Mouse (Mus musculus) heart, embryonic 16.5 days (tissue): Measurements from ENCODE around the gene Gm17727. TPM values are rescaled to one million over a fixed set of nuclear protein-coding genes. Genes with fewer than 3 reads are reported as not detected.
"Not testable (repeated sequence)": the region's sequence is repeated elsewhere in the genome, so short reads cannot be mapped to it uniquely, and the experiment has no call there.

ENCODE experiments used
- ATAC-seq: fragments of 200-750 bp; cut with Nextera tagmentation; replicated peaks from 2 replicates; pipeline ENCODE4 v1.8.0; 2017; ENCODE audit warnings: moderate number of reproducible peaks; ENCODE audit not compliant: insufficient read depth, low FRiP score; ENCODE audit errors: extremely low read depth
- H3K27ac ChIP-seq: fragments of 300-500 bp; sonication (generic); 2 replicates; pipeline ENCODE4 v1.5.1; 2014; ENCODE audit warnings: mild to moderate bottlenecking, low read length, control low read depth, moderate library complexity
- H3K27me3 ChIP-seq: fragments of 300-500 bp; sonication (generic); 2 replicates; pipeline ENCODE4 v1.6.1; 2014; ENCODE audit warnings: low read length, mixed read lengths; ENCODE audit not compliant: control insufficient read depth, insufficient read depth
- H3K36me3 ChIP-seq: fragments of 300-500 bp; sonication (generic); 2 replicates; pipeline ENCODE4 v1.6.1; 2014; ENCODE audit not compliant: control insufficient read depth, insufficient read depth
- H3K4me1 ChIP-seq: fragments of 300-500 bp; sonication (generic); 2 replicates; pipeline ENCODE4 v1.6.1; 2014; ENCODE audit warnings: low read length, mixed read lengths; ENCODE audit not compliant: control insufficient read depth, insufficient read depth
- H3K4me2 ChIP-seq: fragments of 300-500 bp; sonication (generic); 2 replicates; pipeline ENCODE4 v1.6.1; 2014; ENCODE audit warnings: low read depth, mild to moderate bottlenecking, control low read depth, low read length
- H3K4me3 ChIP-seq: fragments of 300-500 bp; sonication (generic); 2 replicates; pipeline ENCODE4 v1.5.1; 2014; ENCODE audit warnings: mild to moderate bottlenecking, control low read depth, low read length
- H3K9ac ChIP-seq: fragments of 300-500 bp; sonication (generic); 2 replicates; pipeline ENCODE4 v1.6.1; 2014; ENCODE audit warnings: low read length, control low read depth
- H3K9me3 ChIP-seq: fragments of 300-500 bp; sonication (generic); replicated peaks from 2 replicates; pipeline ENCODE4 v1.6.1; 2016; ENCODE audit warnings: low read length; ENCODE audit not compliant: control insufficient read depth
- WGBS: fragments of 180-500 bp; shearing (Covaris S2); extraction: QIAGEN DNeasy Blood & Tissue Kit; methylation state at CpG from one replicate; pipeline ENCODE4 v1.1.7; 2014; 5-methylcytosine and 5-hydroxymethylcytosine counted together
- polyA plus RNA-seq: library from polyadenylated mRNA; unstranded; fragments of >200 nt; fragmentation: Nextera tagmentation; extraction: Ambion mirVana; gene quantifications from 2 replicates; pipeline ENCODE4 v1.2.1, GENCODE M21; 2015

Gm17727 gene
- polyA plus RNA-seq: not detected in 2 replicates

GRCm38 (mm10) chr9:35778009-35778408, at the start of gene Gm17727:
Gm17727 (minus strand) TSS chr9:35778109.
- no peak for ATAC-seq
- Histone ChIP-seq H3K27ac (no peak within 1 kb of the TSS), H3K4me2 (no peak within 1 kb of the TSS), H3K9me3 (peaks cover 5% of the 10 kb centered on the region; the same call in 1 of the 2 replicates), H3K4me1 (no peaks in the 10 kb centered on the region), H3K27me3 (no peaks in the 10 kb centered on the region), H3K4me3 (no peak within 1 kb of the TSS), H3K9ac (no peak within 1 kb of the TSS), H3K36me3 (no peaks in the 10 kb centered on the region)
- WGBS: 50% methylated on average over 3 of the region's 3 CpGs

GRCm38 (mm10) chr9:35817881-35818280, 40.0 kb upstream of the Gm17727 start:
- H3K9me3 ChIP-seq, H3K4me2 ChIP-seq, H3K36me3 ChIP-seq, ATAC-seq, H3K4me1 ChIP-seq, H3K27me3 ChIP-seq, H3K4me3 ChIP-seq, H3K9ac ChIP-seq, H3K27ac ChIP-seq: not testable (repeated sequence)
- WGBS: 90% methylated on average over 15 of the region's 15 CpGs

GRCm38 (mm10) chr9:35798146-35798545, 20.2 kb upstream of the Gm17727 start:
- no peaks in the 10 kb centered on the region for H3K27me3 ChIP-seq
- 0 out of 2 replicates have a peak, but pooled peaks cover 6% of the 10 kb centered on the region for H3K9me3 ChIP-seq
- no peak overlapping the region for H3K9ac ChIP-seq
- H3K27ac ChIP-seq: no peak overlapping the region
- no peak overlapping the region for H3K4me3 ChIP-seq
- H3K36me3 ChIP-seq: no peaks in the 10 kb centered on the region
- no peak for ATAC-seq
- H3K4me1 ChIP-seq: no peaks in the 10 kb centered on the region
- H3K4me2 ChIP-seq: no peak overlapping the region

- Histone ChIP-seq H3K27me3 (no peaks in the 10 kb centered on the region), H3K4me2 (no peak within 1 kb of the TSS), H3K4me1 (no peaks in the 10 kb centered on the region), H3K4me3 (no peak within 1 kb of the TSS), H3K9me3 (no peaks in the 10 kb centered on the region; the same call in 1 of the 2 replicates), H3K9ac (no peak within 1 kb of the TSS), H3K27ac (no peak within 1 kb of the TSS), H3K36me3 (no peaks in the 10 kb centered on the region)
- 82% methylated on average over 3 of the region's 3 CpGs for WGBS
- ATAC-seq: no peak
These were observed 12.1 kb upstream of the Gm17727 start, which contains the start of the genes Gm27235 and D730048I06Rik for GRCm38 (mm10) chr9:35790001-35790400. Gm27235 (minus strand) TSS chr9:35790101. D730048I06Rik (minus strand) TSS chr9:35790112.

GRCm38 (mm10) chr9:35756843-35757242, 21.1 kb downstream of the Gm17727 start:
- Histone ChIP-seq H3K9me3 (no peaks in the 10 kb centered on the region), H3K27me3 (no peaks in the 10 kb centered on the region), H3K27ac (no peak overlapping the region), H3K4me2 (no peak overlapping the region), H3K4me1 (no peaks in the 10 kb centered on the region), H3K36me3 (no peaks in the 10 kb centered on the region), H3K9ac (no peak overlapping the region), H3K4me3 (no peak overlapping the region)
- no peak for ATAC-seq

- ATAC-seq: no peak
- Histone ChIP-seq H3K36me3 (no peaks in the 10 kb centered on the region), H3K4me2 (no peak within 1 kb of the TSS), H3K27ac (no peak within 1 kb of the TSS), H3K9me3 (0 out of 2 replicates have a peak, but pooled peaks cover 3% of the 10 kb centered on the region), H3K4me3 (no peak within 1 kb of the TSS), H3K27me3 (no peaks in the 10 kb centered on the region), H3K4me1 (no peaks in the 10 kb centered on the region), H3K9ac (no peak within 1 kb of the TSS)
These were observed 37.2 kb downstream of the Gm17727 start, which contains the start of gene Gm17677 for GRCm38 (mm10) chr9:35740749-35741148. Gm17677 (plus strand) TSS chr9:35741049.

Other genes starting within 250 kb of the Gm17727 start
- gene Ddx25, start 219.6 kb downstream of the Gm17727 start, polyA plus RNA-seq: 0.57 and 0.63 TPM in 2 replicates
- gene Pus3, start 219.5 kb downstream of the Gm17727 start, polyA plus RNA-seq: 13.6 and 14.3 TPM in 2 replicates
- 0.37 and 0.53 TPM in 2 replicates for gene Pate2, start 207.8 kb downstream of the Gm17727 start, polyA plus RNA-seq
- 14.4 and 14.5 TPM in 2 replicates for gene Hyls1, start 207.7 kb downstream of the Gm17727 start, polyA plus RNA-seq
- not detected in 2 replicates for gene Pate4, start 166.2 kb downstream of the Gm17727 start, polyA plus RNA-seq
- gene Pate3, start 129.9 kb downstream of the Gm17727 start, polyA plus RNA-seq: not detected in 2 replicates
- gene Pate1, start 90.7 kb downstream of the Gm17727 start, polyA plus RNA-seq: not detected in 2 replicates
- not detected in 2 replicates for gene Gm17677, start 37.1 kb downstream of the Gm17727 start, polyA plus RNA-seq
- not detected in 2 replicates for gene Gm27235, start 12.0 kb upstream of the Gm17727 start, polyA plus RNA-seq
- gene D730048I06Rik, start 12.0 kb upstream of the Gm17727 start, polyA plus RNA-seq: not detected in 2 replicates
- not detected in 2 replicates for gene 9230110F15Rik, start 66.0 kb upstream of the Gm17727 start, polyA plus RNA-seq
- gene 9230113P08Rik, start 130.3 kb upstream of the Gm17727 start, polyA plus RNA-seq: not detected in 2 replicates